Mouse (Mus musculus) liver, adult 2 months (tissue): ENCODE data around the gene Gm5089. TPM values are rescaled to one million over a fixed set of nuclear protein-coding genes. Genes with fewer than 3 reads are reported as not detected.

Experiments
- DNase-seq: peaks from one replicate; pipeline ENCODE4 v3.0.0-alpha.2; 2011; ENCODE audit warnings: low read depth, low spot score; ENCODE audit errors: extremely low read depth
- H3K27ac ChIP-seq: fragments of 200-500 bp; replicated peaks from 2 replicates; pipeline ENCODE4 v1.5.1; 2012; ENCODE audit warnings: low read depth, mild to moderate bottlenecking, control low read depth, inconsistent platforms, low read length; ENCODE audit not compliant: insufficient read depth
- H3K27me3 ChIP-seq: fragments of 200-500 bp; 2 replicates; pipeline ENCODE4 v1.6.1; 2012; ENCODE audit warnings: mild to moderate bottlenecking, moderate library complexity, low read length, inconsistent platforms; ENCODE audit not compliant: control insufficient read depth, insufficient read depth
- H3K36me3 ChIP-seq: fragments of 200-500 bp; 2 replicates; pipeline ENCODE4 v1.6.1; 2012; ENCODE audit warnings: low read length, inconsistent platforms; ENCODE audit not compliant: control insufficient read depth, insufficient read depth
- H3K4me1 ChIP-seq: fragments of 200-500 bp; 2 replicates; pipeline ENCODE4 v1.6.1; 2011; ENCODE audit warnings: low read length; ENCODE audit not compliant: control insufficient read depth, insufficient read depth
- H3K4me3 ChIP-seq: fragments of 200-500 bp; 2 replicates; pipeline ENCODE4 v1.5.1; 2011; ENCODE audit warnings: low read depth, mild to moderate bottlenecking, control low read depth, low read length, moderate library complexity; ENCODE audit not compliant: insufficient read depth
- H3K79me2 ChIP-seq: fragments of 200-500 bp; 2 replicates; pipeline ENCODE4 v1.6.1; 2012; ENCODE audit warnings: inconsistent platforms, mild to moderate bottlenecking, low read length, moderate library complexity; ENCODE audit not compliant: control insufficient read depth, insufficient read depth
- H3K9ac ChIP-seq: fragments of 200-500 bp; 2 replicates; pipeline ENCODE4 v1.6.1; 2012; ENCODE audit warnings: low read depth, mild to moderate bottlenecking, control low read depth, inconsistent platforms, low read length
- CTCF ChIP-seq: fragments of 200-500 bp; IDR thresholded peaks from 2 replicates; pipeline ENCODE4 v1.5.1; 2011; ENCODE audit warnings: low read depth, low read length, control low read depth
- POLR2A ChIP-seq: fragments of 200-500 bp; IDR thresholded peaks from 2 replicates; pipeline ENCODE4 v1.6.1; 2011; ENCODE audit warnings: low read length, control low read depth; ENCODE audit not compliant: insufficient read depth; ENCODE audit errors: extremely low read depth
- WGBS: fragments of 180-500 bp; shearing (Covaris S2); methylation state at CpG from one replicate; pipeline ENCODE4 v1.1.7; 2018; 5-methylcytosine and 5-hydroxymethylcytosine counted together
- polyA plus RNA-seq: library from polyadenylated mRNA; depleted of rRNA; stranded (reverse); fragments of >200 nt; gene quantifications from 2 replicates; pipeline ENCODE4 v1.2.3, GENCODE M21; 2012; rRNA removed
- total RNA-seq: library from RNA; depleted of rRNA; stranded (reverse); fragments of >200 nt; gene quantifications from 2 replicates; pipeline ENCODE4 v1.2.3, GENCODE M21; 2014; rRNA removed

The Gm5089 gene
- total RNA-seq (not detected in 2 replicates), polyA plus RNA-seq (not detected in 2 replicates)

DNA sequence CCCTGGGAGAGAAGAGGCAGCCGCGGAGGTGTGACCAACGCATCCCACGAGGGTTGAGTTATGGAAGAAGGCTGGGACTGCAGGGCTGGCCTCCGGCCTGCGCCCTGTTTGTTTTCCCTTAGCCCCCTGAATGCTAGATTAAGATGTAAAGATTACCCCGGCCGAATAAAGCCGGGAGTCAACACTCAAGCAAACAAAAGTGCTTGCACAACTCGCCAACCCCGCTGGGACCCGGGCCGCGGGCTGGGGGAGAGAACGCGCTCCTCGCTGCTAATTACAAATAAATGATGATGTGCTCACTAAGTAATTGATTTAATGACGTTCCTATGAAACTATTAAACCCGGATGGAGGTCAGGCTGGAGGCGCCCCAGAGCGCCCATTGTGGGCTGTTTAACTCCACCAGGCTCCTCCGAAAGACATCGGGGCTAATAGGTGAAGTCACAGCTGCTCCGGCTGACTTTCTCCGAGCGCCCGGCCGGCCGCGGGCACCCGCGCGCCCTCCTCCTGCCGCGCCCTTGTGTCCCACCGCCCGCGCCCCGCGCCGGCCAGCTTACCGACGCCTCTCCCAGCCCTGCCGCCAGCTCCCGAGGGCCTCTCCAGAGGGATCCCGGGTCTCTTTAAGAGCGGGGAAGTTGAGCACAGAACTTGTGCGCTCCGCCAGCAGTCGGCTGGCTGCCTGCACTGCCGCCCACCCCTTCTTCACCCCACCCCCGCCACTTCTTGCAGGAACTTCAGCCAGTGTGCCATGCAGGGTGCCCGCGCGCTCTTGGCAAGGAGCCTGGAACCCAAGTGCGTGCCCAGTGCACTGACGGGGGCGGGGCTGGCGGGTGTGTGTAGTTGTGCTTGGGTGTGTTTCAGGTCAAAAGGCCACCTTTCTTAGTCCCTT, at the start of gene Gm5089:
TSS of gene Gm5089 (minus strand) at position 620 of the 887 bp plus-strand sequence.
- H3K79me2 ChIP-seq, result no peaks in the 10 kb centered on the region
- peak; percentile 37 for DNase-seq
- TF ChIP-seq POLR2A, result no peak
- TF ChIP-seq CTCF, result no peak
- no peaks in the 10 kb centered on the region; the same call in 1 of the 2 replicates for H3K4me1 ChIP-seq
- H3K36me3 ChIP-seq, result no peaks in the 10 kb centered on the region
- H3K27ac ChIP-seq, result no peak within 1 kb of the TSS
- peaks cover 15% of the 10 kb centered on the region; the same call in 1 of the 2 replicates for H3K27me3 ChIP-seq
- no peak within 1 kb of the TSS for H3K9ac ChIP-seq
- H3K4me3 ChIP-seq, result peak within 1 kb of the TSS; percentile 4; the same call in 1 of the 2 replicates
- 1% methylated on average over 59 of the region's 59 CpGs for WGBS

GRCm38 (mm10) chr14:122492015-122492414, 41.1 kb upstream of the Gm5089 start:
- Histone ChIP-seq H3K36me3 (no peaks in the 10 kb centered on the region), H3K79me2 (no peaks in the 10 kb centered on the region), H3K27ac (no peak overlapping the region), H3K9ac (no peak overlapping the region), H3K4me3 (no peak overlapping the region), H3K27me3 (peaks cover 19% of the 10 kb centered on the region), H3K4me1 (no peaks in the 10 kb centered on the region; the same call in 1 of the 2 replicates)
- no peak for TF ChIP-seq CTCF
- TF ChIP-seq POLR2A, result no peak
- 63% methylated on average over 1 of the region's 1 CpGs for WGBS
- DNase-seq, result no peak

DNA sequence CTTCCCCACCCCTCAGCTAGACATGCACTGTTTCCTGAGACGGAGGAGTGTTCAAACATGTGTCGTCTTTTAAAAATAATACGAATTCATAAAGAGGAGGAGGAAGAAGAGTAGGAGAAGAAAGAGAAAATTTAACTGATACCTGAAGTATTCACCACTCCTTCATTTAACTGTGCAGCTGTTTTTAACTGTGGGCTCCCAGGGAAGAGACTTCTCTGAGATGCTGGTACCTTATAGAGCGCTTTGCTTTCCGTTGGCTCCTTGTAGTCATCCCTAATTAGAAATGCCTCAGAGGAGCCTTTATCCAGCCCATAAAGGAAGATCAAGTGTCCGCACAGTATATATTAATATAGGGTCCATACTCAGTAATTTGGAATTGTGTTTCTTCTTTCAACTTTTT, 40.6 kb upstream of the Gm5089 start:
- 90% methylated on average over 6 of the region's 6 CpGs for WGBS
- DNase-seq, result no peak
- Histone ChIP-seq H3K27me3 (peaks cover 19% of the 10 kb centered on the region), H3K27ac (no peak overlapping the region), H3K4me1 (no peaks in the 10 kb centered on the region; the same call in 1 of the 2 replicates), H3K4me3 (no peak overlapping the region), H3K79me2 (no peaks in the 10 kb centered on the region), H3K9ac (no peak overlapping the region), H3K36me3 (no peaks in the 10 kb centered on the region)
- no peak for TF ChIP-seq CTCF
- TF ChIP-seq POLR2A, result no peak

- no peak within 1 kb of the TSS for H3K4me3 ChIP-seq
- no peaks in the 10 kb centered on the region; the same call in 1 of the 2 replicates for H3K4me1 ChIP-seq
- no peaks in the 10 kb centered on the region for H3K79me2 ChIP-seq
- no peak for DNase-seq
- no peak within 1 kb of the TSS for H3K9ac ChIP-seq
- no peak within 1 kb of the TSS for H3K27ac ChIP-seq
- H3K36me3 ChIP-seq, result no peaks in the 10 kb centered on the region
- H3K27me3 ChIP-seq, result peaks cover 19% of the 10 kb centered on the region
- 5% methylated on average over 51 of the region's 51 CpGs for WGBS
- TF ChIP-seq POLR2A (no peak), CTCF (no peak)
These were observed 39.8 kb upstream of the Gm5089 start, which contains the start of gene Gm10837 for GRCm38 (mm10) chr14:122490441-122491328. Gene Gm10837 (plus strand): TSS chr14:122490586.

- Histone ChIP-seq H3K36me3 (no peaks in the 10 kb centered on the region), H3K27me3 (peaks cover 23% of the 10 kb centered on the region), H3K4me1 (no peaks in the 10 kb centered on the region; the same call in 1 of the 2 replicates), H3K79me2 (no peaks in the 10 kb centered on the region), H3K27ac (no peak overlapping the region), H3K4me3 (no peak overlapping the region), H3K9ac (no peak overlapping the region)
- TF ChIP-seq CTCF (no peak), POLR2A (no peak)
- 10% methylated on average over 12 of the region's 12 CpGs for WGBS
- DNase-seq, result peak; percentile 30
These were observed 38.9 kb upstream of the Gm5089 start for GRCm38 (mm10) chr14:122489686-122490414.
